Mouse (Mus musculus): ENCODE data around the gene Zfp37. TPM values are rescaled to one million over a fixed set of nuclear protein-coding genes. Genes with fewer than 3 reads are reported as not detected.
"Not testable (repeated sequence)": the region's sequence is repeated elsewhere in the genome, so short reads cannot be mapped to it uniquely, and the experiment has no call there.

Gene Zfp37
- 0.92 and 1.2 TPM in 2 replicates for polyA plus RNA-seq (2012; ENCODE audit: insufficient read depth, insufficient read length, missing spikeins)

- Histone ChIP-seq H3K4me1 (ENCODE audit: control insufficient read depth, insufficient read depth, insufficient read length, low read length) (no peaks in the 10 kb centered on the region), H3K27ac (replicated peaks; ENCODE audit: low read depth, low read length) (no peak within 1 kb of the TSS), H3K4me3 (ENCODE audit: insufficient read depth, low read depth, low read length) (no peak within 1 kb of the TSS)
Observed at GRCm38 (mm10) chr4:62230769-62231168, at the start of gene Zfp37. Gene Zfp37, minus strand, starts transcription at chr4:62231047.

GRCm38 (mm10) chr4:62278081-62278480, 47.2 kb upstream of the Zfp37 start:
- H3K4me3 ChIP-seq (ENCODE audit: insufficient read depth, low read depth, low read length): no peak overlapping the region
- no peak overlapping the region for H3K27ac ChIP-seq (replicated peaks; ENCODE audit: low read depth, low read length)
- H3K4me1 ChIP-seq (ENCODE audit: control insufficient read depth, insufficient read depth, insufficient read length, low read length): no peaks in the 10 kb centered on the region

- Histone ChIP-seq H3K27ac (replicated peaks; ENCODE audit: low read depth, low read length) (no peak overlapping the region), H3K4me1 (ENCODE audit: control insufficient read depth, insufficient read depth, insufficient read length, low read length) (no peaks in the 10 kb centered on the region), H3K4me3 (ENCODE audit: insufficient read depth, low read depth, low read length) (no peak overlapping the region)
Observed at GRCm38 (mm10) chr4:62277222-62277621, 46.4 kb upstream of the Zfp37 start.

- Histone ChIP-seq H3K4me1 (ENCODE audit: control insufficient read depth, insufficient read depth, insufficient read length, low read length) (no peaks in the 10 kb centered on the region), H3K4me3 (ENCODE audit: insufficient read depth, low read depth, low read length) (no peak overlapping the region), H3K27ac (replicated peaks; ENCODE audit: low read depth, low read length) (no peak overlapping the region)
Observed at GRCm38 (mm10) chr4:62276642-62277041, 45.8 kb upstream of the Zfp37 start.

DNA sequence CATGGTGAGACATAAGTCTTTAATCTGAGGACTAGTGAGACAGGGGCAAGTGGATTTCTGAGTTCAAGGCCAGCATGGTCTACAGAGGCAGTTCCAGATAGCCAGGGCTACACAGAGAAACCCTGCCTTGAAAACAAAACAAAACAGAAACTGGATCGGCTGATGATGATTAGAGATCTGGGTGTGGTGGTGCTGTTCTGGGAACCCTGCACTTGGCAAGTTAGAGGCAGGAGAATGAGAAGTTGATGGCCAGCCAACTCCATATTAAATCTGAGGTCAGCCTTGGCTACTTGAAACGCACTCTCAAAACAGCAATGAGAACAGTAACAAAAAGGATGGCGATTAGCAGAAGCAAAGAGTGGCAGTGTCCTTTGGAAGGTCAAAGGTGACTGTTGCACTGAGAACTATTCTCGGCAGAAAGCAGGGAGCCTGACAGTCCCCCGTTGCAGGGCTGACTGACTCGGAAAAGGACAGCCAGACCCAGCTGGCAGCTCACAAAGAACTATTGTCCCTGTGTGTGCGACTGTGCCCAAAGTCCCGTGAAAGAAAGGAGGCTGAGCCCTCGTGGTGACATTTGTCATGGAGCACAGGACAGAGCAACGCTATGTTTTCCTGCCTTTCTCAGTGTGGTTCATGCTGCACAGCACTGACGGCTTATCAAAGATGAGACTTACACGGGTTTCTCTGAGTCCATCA, 44.1 kb upstream of the Zfp37 start:
- H3K4me1 ChIP-seq (ENCODE audit: control insufficient read depth, insufficient read depth, insufficient read length, low read length): no peaks in the 10 kb centered on the region
- no peak overlapping the region for H3K27ac ChIP-seq (replicated peaks; ENCODE audit: low read depth, low read length)
- H3K4me3 ChIP-seq (ENCODE audit: insufficient read depth, low read depth, low read length): peak overlapping the region; percentile 5

- H3K4me3 ChIP-seq (ENCODE audit: insufficient read depth, low read depth, low read length): no peak overlapping the region
- no peaks in the 10 kb centered on the region for H3K4me1 ChIP-seq (ENCODE audit: control insufficient read depth, insufficient read depth, insufficient read length, low read length)
- H3K27ac ChIP-seq (replicated peaks; ENCODE audit: low read depth, low read length): no peak overlapping the region
Observed at GRCm38 (mm10) chr4:62273916-62274315, 43.1 kb upstream of the Zfp37 start.

GRCm38 (mm10) chr4:62272696-62273095, 41.8 kb upstream of the Zfp37 start:
- Histone ChIP-seq H3K27ac (replicated peaks; ENCODE audit: low read depth, low read length) (no peak overlapping the region), H3K4me3 (ENCODE audit: insufficient read depth, low read depth, low read length) (no peak overlapping the region), H3K4me1 (ENCODE audit: control insufficient read depth, insufficient read depth, insufficient read length, low read length) (no peaks in the 10 kb centered on the region)

- H3K4me3 ChIP-seq (ENCODE audit: insufficient read depth, low read depth, low read length): no peak overlapping the region
- no peaks in the 10 kb centered on the region for H3K4me1 ChIP-seq (ENCODE audit: control insufficient read depth, insufficient read depth, insufficient read length, low read length)
- no peak overlapping the region for H3K27ac ChIP-seq (replicated peaks; ENCODE audit: low read depth, low read length)
Observed at GRCm38 (mm10) chr4:62267101-62267500, 36.3 kb upstream of the Zfp37 start.

GRCm38 (mm10) chr4:62266016-62266415, 35.2 kb upstream of the Zfp37 start:
- H3K27ac ChIP-seq (replicated peaks; ENCODE audit: low read depth, low read length); H3K4me1 ChIP-seq (ENCODE audit: control insufficient read depth, insufficient read depth, insufficient read length, low read length); H3K4me3 ChIP-seq (ENCODE audit: insufficient read depth, low read depth, low read length): not testable (repeated sequence)

- H3K4me3 ChIP-seq (ENCODE audit: insufficient read depth, low read depth, low read length): no peak overlapping the region
- H3K27ac ChIP-seq (replicated peaks; ENCODE audit: low read depth, low read length): no peak overlapping the region
- no peaks in the 10 kb centered on the region for H3K4me1 ChIP-seq (ENCODE audit: control insufficient read depth, insufficient read depth, insufficient read length, low read length)
Observed at GRCm38 (mm10) chr4:62265154-62265836, 34.4 kb upstream of the Zfp37 start.

DNA sequence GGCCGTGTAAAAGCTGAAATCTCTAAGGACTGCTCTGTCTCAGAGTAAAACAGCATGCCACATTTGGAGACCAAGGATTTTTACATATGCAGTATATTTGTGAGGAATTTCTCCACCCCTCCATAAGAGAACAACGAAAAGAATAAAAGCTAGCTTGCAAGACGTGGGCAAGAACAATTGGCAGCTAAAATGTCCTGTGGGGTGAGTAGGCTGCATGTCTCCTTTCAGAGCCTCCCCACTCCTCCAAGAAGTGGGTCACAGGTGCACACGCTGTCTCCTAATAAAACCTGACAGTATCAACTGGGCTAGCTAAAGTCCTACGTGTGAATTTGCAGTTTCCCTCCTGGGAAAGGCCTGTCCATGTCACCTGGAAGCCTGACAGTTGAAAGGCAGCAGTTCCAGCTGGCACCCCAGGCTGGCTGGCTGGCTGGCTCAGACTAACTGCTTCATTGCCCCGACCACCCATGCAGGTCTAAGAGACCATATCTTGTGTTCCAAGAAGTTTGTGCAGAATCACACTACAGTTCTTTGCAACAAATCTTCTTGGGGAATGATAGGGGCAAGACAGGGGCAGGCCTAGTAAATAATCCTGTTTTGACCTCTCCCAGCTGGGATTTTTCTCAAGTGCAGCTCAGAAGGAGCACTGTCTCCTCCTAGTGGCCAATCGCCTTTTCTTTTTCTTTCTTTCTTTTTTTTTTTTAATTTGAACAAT, 32.4 kb upstream of the Zfp37 start:
- Histone ChIP-seq H3K4me1 (ENCODE audit: control insufficient read depth, insufficient read depth, insufficient read length, low read length) (no peaks in the 10 kb centered on the region), H3K27ac (replicated peaks; ENCODE audit: low read depth, low read length) (no peak overlapping the region), H3K4me3 (ENCODE audit: insufficient read depth, low read depth, low read length) (no peak overlapping the region)

- Histone ChIP-seq H3K4me3 (ENCODE audit: insufficient read depth, low read depth, low read length) (no peak within 1 kb of the TSS), H3K27ac (replicated peaks; ENCODE audit: low read depth, low read length) (no peak within 1 kb of the TSS), H3K4me1 (ENCODE audit: control insufficient read depth, insufficient read depth, insufficient read length, low read length) (no peaks in the 10 kb centered on the region)
Observed at GRCm38 (mm10) chr4:62262276-62262675, 31.4 kb upstream of the Zfp37 start, which contains the start of gene Slc31a2. Gene Slc31a2, plus strand, starts transcription at chr4:62262562.

DNA sequence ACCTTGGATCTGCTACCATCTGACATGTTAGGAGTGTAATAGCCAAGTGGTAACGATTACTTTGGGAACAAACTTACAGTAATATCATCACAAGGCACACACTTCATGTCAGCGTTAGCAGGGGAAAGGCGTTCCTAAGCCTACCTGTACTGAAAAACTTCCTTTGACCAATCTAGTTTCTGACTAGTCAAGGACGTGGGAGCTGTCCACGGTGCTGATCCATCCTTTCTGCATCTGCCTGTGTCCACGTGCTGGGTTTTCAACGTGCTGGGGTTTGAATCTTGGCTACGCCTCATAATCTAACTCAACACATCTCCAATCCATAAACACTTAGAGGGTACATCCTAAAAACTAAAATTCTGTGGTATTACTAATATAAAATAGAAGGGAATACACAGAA, 26.1 kb upstream of the Zfp37 start:
- H3K4me3 ChIP-seq (ENCODE audit: insufficient read depth, low read depth, low read length): no peak overlapping the region
- no peaks in the 10 kb centered on the region for H3K4me1 ChIP-seq (ENCODE audit: control insufficient read depth, insufficient read depth, insufficient read length, low read length)
- no peak overlapping the region for H3K27ac ChIP-seq (replicated peaks; ENCODE audit: low read depth, low read length)

GRCm38 (mm10) chr4:62254551-62254950, 23.7 kb upstream of the Zfp37 start:
- Histone ChIP-seq H3K4me3 (ENCODE audit: insufficient read depth, low read depth, low read length) (no peak overlapping the region), H3K4me1 (ENCODE audit: control insufficient read depth, insufficient read depth, insufficient read length, low read length) (no peaks in the 10 kb centered on the region), H3K27ac (replicated peaks; ENCODE audit: low read depth, low read length) (no peak overlapping the region)

GRCm38 (mm10) chr4:62251776-62252175, 20.9 kb upstream of the Zfp37 start:
- Histone ChIP-seq H3K27ac (replicated peaks; ENCODE audit: low read depth, low read length) (no peak overlapping the region), H3K4me3 (ENCODE audit: insufficient read depth, low read depth, low read length) (no peak overlapping the region), H3K4me1 (ENCODE audit: control insufficient read depth, insufficient read depth, insufficient read length, low read length) (no peaks in the 10 kb centered on the region)
